Mouse (Mus musculus) bone marrow macrophage, adult 2 months (primary cell): ENCODE data around the gene Hoxd12.

ENCODE experiments used
- CTCF ChIP-seq: IDR thresholded peaks from 2 replicates; pipeline ENCODE4 v1.5.1; 2012; ENCODE audit warnings: low read depth, mild to moderate bottlenecking, low read length, moderate library complexity
- POLR2A ChIP-seq: IDR thresholded peaks from 2 replicates; pipeline ENCODE4 v1.6.1; 2012; ENCODE audit warnings: mild to moderate bottlenecking, low read depth, low read length, borderline replicate concordance

DNA sequence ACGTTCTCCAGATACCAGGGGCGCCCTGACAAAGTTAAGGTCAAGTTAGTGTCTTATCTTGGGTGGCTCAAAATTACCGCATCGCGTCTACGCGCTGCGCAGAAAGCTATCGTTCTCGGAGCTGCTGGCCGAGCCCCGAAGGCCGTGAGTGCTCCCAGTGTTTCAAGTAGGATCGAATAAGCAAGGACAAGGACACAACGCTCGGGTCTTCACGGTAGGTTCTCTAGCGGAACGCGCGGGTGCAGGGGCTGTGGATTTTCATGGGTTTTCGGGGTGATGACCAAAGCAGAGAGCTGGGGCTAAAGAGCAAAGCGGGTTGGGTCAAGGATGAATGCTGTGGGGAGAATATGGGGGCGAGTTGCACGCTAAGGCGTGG lies 4.8 kb downstream of the Hoxd12 start:
- TF ChIP-seq CTCF (no peak), POLR2A (no peak)
